Comparison of ENCODE assay signal across 8 mouse cellular contexts in genomic region chr8:106978755-106979251, GRCm38 (mm10). TPM values are rescaled to one million over a fixed set of nuclear protein-coding genes. Genes with fewer than 3 reads are reported as not detected.
DNase-seq lines count a peak whose midpoint lies in the region; ATAC-seq and TF ChIP-seq lines count a peak whose summit lies in the region.

No protein-coding gene starts in this region.

- H3K4me1 ChIP-seq in lung, adult 2 months (ENCODE audit: control insufficient read depth, insufficient read depth, low read length) = peaks cover 12% of the 10 kb centered on the region
- H3K4me1 ChIP-seq in hindbrain, embryonic 16.5 days (ENCODE audit: control insufficient read depth, insufficient read depth, low read depth, low read length) = 0 out of 2 replicates have a peak, but pooled peaks cover 3% of the 10 kb centered on the region
- no peaks in the 10 kb centered on the region for H3K4me1 ChIP-seq in neural tube, embryonic 14.5 days (ENCODE audit: control insufficient read depth, insufficient read depth, low read length)

- H3K27ac ChIP-seq in hindbrain, embryonic 16.5 days (ENCODE audit: low read depth, low read length) = no peak overlapping the region
- H3K27ac ChIP-seq in neural tube, embryonic 14.5 days (ENCODE audit: low read depth, low read length) = no peak overlapping the region

- no peaks in the 10 kb centered on the region for H3K9me3 ChIP-seq in hindbrain, embryonic 16.5 days (ENCODE audit: control insufficient read depth, low read length)
- no peaks in the 10 kb centered on the region for H3K9me3 ChIP-seq in neural tube, embryonic 14.5 days (ENCODE audit: control insufficient read depth, low read length)

- intact Hi-C loops in heart, postnatal 25 days (cut with DNase I) = no loop called here

- no peak overlapping the region for H3K9ac ChIP-seq in hindbrain, embryonic 16.5 days (ENCODE audit: low read depth, low read length)
- no peak overlapping the region for H3K9ac ChIP-seq in neural tube, embryonic 14.5 days (replicated peaks; ENCODE audit: low read depth, low read length)

- 11% methylated on average over 2 of the region's 2 CpGs for WGBS in lung, adult 2 months
- 35% methylated on average over 2 of the region's 2 CpGs for WGBS in hindbrain, embryonic 16.5 days
- 38% methylated on average over 2 of the region's 2 CpGs for WGBS in neural tube, embryonic 14.5 days

- peak; percentile 87 for ATAC-seq in hindbrain, embryonic 16.5 days
- ATAC-seq in neural tube, embryonic 14.5 days (ENCODE audit: low read depth) = peak; percentile 70

- no peaks in the 10 kb centered on the region for H3K27me3 ChIP-seq in hindbrain, embryonic 16.5 days (replicated peaks; ENCODE audit: control insufficient read depth, insufficient read depth, low read length)
- no peaks in the 10 kb centered on the region for H3K27me3 ChIP-seq in neural tube, embryonic 14.5 days (ENCODE audit: control insufficient read depth, insufficient read depth, low read length)

- H3K36me3 ChIP-seq in hindbrain, embryonic 16.5 days (ENCODE audit: control insufficient read depth, insufficient read depth, low read length) = no peaks in the 10 kb centered on the region
- H3K36me3 ChIP-seq in neural tube, embryonic 14.5 days (ENCODE audit: control insufficient read depth, insufficient read depth, low read length) = no peaks in the 10 kb centered on the region

- no peak overlapping the region for H3K4me3 ChIP-seq in lung, adult 2 months (replicated peaks; ENCODE audit: extremely low read depth, low read depth, low read length)
- no peak overlapping the region for H3K4me3 ChIP-seq in hindbrain, embryonic 16.5 days (ENCODE audit: low read length)
- no peak overlapping the region for H3K4me3 ChIP-seq in neural tube, embryonic 14.5 days (ENCODE audit: low read depth, low read length)

- no peak for TF ChIP-seq POLR2A in lung, adult 2 months (IDR thresholded peaks at IDR 0.05; ENCODE audit: borderline replicate concordance, extremely low read depth, low read depth, low read length)

- H3K4me2 ChIP-seq in hindbrain, embryonic 16.5 days (ENCODE audit: low read length) = no peak overlapping the region
- no peak overlapping the region for H3K4me2 ChIP-seq in neural tube, embryonic 14.5 days (ENCODE audit: low read depth, low read length)

- peak; percentile 19 for DNase-seq in cerebellum, adult 9-11 months
- DNase-seq in cerebellum, adult 11 months = no peak
- peak; percentile 49 to 65 for DNase-seq in lung, adult 18-20 months
- DNase-seq in lung, adult 2 months = no peak
- DNase-seq in thymus, postnatal 25 days = no peak
- no peak for DNase-seq in heart, postnatal 25 days (ENCODE audit: low spot score)

- TF ChIP-seq CTCF in lung, adult 2 months (IDR thresholded peaks at IDR 0.05; ENCODE audit: insufficient read depth, low read length) = no peak

RNA-seq across cellular contexts. Expression of gene Sntb2, which starts 43.3 kb away (rescaled TPM):
- polyA plus RNA-seq in lung, adult 2 months (2012; rRNA removed) = 9.9 and 12.1 TPM in 2 replicates
- polyA plus RNA-seq in hindbrain, embryonic 16.5 days (2015; fragmentation: Nextera tagmentation; extraction: Ambion mirVana) = 4.7 and 4.9 TPM in 2 replicates
- polyA plus RNA-seq in neural tube, embryonic 14.5 days (2014; fragmentation: Nextera tagmentation; extraction: Ambion mirVana) = 5.3 and 5.7 TPM in 2 replicates
- total RNA-seq in heart, postnatal 25 days (2021) = 10 to 100 TPM; 12.9 to 13.0 TPM

RNA-seq across cellular contexts. Expression of gene Vps4a, which starts 52.2 kb away (rescaled TPM):
- polyA plus RNA-seq in lung, adult 2 months (2012; rRNA removed) = 19.6 and 27.8 TPM in 2 replicates
- 159 and 165 TPM in 2 replicates for polyA plus RNA-seq in hindbrain, embryonic 16.5 days (2015; fragmentation: Nextera tagmentation; extraction: Ambion mirVana)
- 155 and 162 TPM in 2 replicates for polyA plus RNA-seq in neural tube, embryonic 14.5 days (2014; fragmentation: Nextera tagmentation; extraction: Ambion mirVana)
- total RNA-seq in heart, postnatal 25 days (2021) = 10 to 100 TPM; 62.3 to 67.0 TPM

Comparison
In these comparisons a context has a peak if more than half of its experiments do, and no peak if none do; other contexts are left out.
1. DNase-seq: peak in cerebellum, adult 9-11 months (single experiment) and lung, adult 18-20 months (2 of 2); none in cerebellum, adult 11 months (single experiment), lung, adult 2 months (single experiment), thymus, postnatal 25 days (single experiment) and heart, postnatal 25 days (single experiment).